Mouse (Mus musculus): Measurements from ENCODE around the gene Themis.

GRCm38 (mm10) chr10:28636096-28636495 lies 32.1 kb upstream of the Themis start:
- TF ChIP-seq CTCF (IDR thresholded peaks at IDR 0.05; ENCODE audit: borderline replicate concordance, insufficient read depth, low read depth, low read length) (no peak), POLR2A (IDR thresholded peaks at IDR 0.05; ENCODE audit: borderline replicate concordance, insufficient read depth, low read length) (no peak)
